Mouse (Mus musculus) embryonic facial prominence, embryonic 15.5 days (tissue): ENCODE measurements around the gene Nsd1. TPM values are rescaled to one million over a fixed set of nuclear protein-coding genes. Genes with fewer than 3 reads are reported as not detected.
"Not testable (repeated sequence)": the region's sequence is repeated elsewhere in the genome, so short reads cannot be mapped to it uniquely, and the experiment has no call there.

Experiments used
- ATAC-seq: fragments of 200-750 bp; cut with Nextera tagmentation; 2 replicates; pipeline ENCODE4 v1.8.0; 2017; ENCODE audit warnings: low read depth, moderate TSS enrichment; ENCODE audit not compliant: insufficient number of reproducible peaks, low FRiP score, low TSS enrichment
- H3K27ac ChIP-seq: fragments of 300-500 bp; sonication (generic); replicated peaks from 2 replicates; pipeline ENCODE4 v1.5.1; 2015; ENCODE audit warnings: mild to moderate bottlenecking, inconsistent platforms
- H3K27me3 ChIP-seq: fragments of 300-500 bp; sonication (generic); 2 replicates; pipeline ENCODE4 v1.6.1; 2015; ENCODE audit warnings: inconsistent platforms
- H3K36me3 ChIP-seq: fragments of 300-500 bp; sonication (generic); 2 replicates; pipeline ENCODE4 v1.6.1; 2015; ENCODE audit warnings: mild to moderate bottlenecking, inconsistent platforms
- H3K4me1 ChIP-seq: fragments of 300-500 bp; sonication (generic); 2 replicates; pipeline ENCODE4 v1.6.1; 2015; ENCODE audit warnings: inconsistent platforms
- H3K4me2 ChIP-seq: fragments of 300-500 bp; sonication (generic); replicated peaks from 2 replicates; pipeline ENCODE4 v1.6.1; 2015; ENCODE audit warnings: mild to moderate bottlenecking, inconsistent platforms
- H3K4me3 ChIP-seq: fragments of 300-500 bp; sonication (generic); replicated peaks from 2 replicates; pipeline ENCODE4 v1.5.1; 2015; ENCODE audit warnings: mild to moderate bottlenecking, inconsistent platforms
- H3K9ac ChIP-seq: fragments of 300-500 bp; sonication (generic); 2 replicates; pipeline ENCODE4 v1.6.1; 2015; ENCODE audit warnings: inconsistent platforms
- H3K9me3 ChIP-seq: fragments of 300-500 bp; sonication (generic); replicated peaks from 2 replicates; pipeline ENCODE4 v1.6.1; 2016; ENCODE audit warnings: inconsistent platforms
- WGBS: fragments of 180-500 bp; shearing (Covaris S2); methylation state at CpG from one replicate; pipeline ENCODE4 v1.1.7; 2015; 5-methylcytosine and 5-hydroxymethylcytosine counted together
- polyA plus RNA-seq: library from polyadenylated mRNA; unstranded; fragments of >200 nt; fragmentation: Nextera tagmentation; extraction: Ambion mirVana; gene quantifications from 2 replicates; pipeline ENCODE4 v1.2.1, GENCODE M21; 2015

Nsd1 gene
- polyA plus RNA-seq, 1 experiment from 2014 or later = 54.0 TPM

DNA sequence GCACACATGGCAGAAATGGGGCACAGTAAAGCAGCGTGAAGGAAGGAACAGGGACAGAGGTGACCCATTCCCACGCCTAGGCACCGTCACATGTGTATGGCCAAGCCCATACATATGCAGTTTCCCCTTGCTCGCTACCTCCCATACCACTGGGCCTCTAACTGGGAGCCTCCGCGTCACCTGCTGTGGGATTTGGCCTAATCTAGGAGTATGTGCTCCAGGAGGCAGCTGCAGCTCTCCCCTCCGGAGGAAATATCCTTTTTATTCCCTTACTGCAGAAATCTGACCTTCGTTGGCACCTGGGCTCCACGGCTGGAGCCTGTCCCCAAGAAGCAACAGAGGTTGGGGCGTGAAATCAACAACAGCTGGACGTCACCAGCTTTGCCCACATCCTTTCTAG lies 35.2 kb upstream of the Nsd1 start:
- 65% methylated on average over 11 of the region's 11 CpGs for WGBS
- Histone ChIP-seq H3K4me3 (no peak overlapping the region), H3K27ac (0 out of 2 replicates have a peak overlapping the region, but pooled peaks have one; percentile 1), H3K4me2 (no peak overlapping the region), H3K9me3 (no peaks in the 10 kb centered on the region), H3K36me3 (no peaks in the 10 kb centered on the region), H3K9ac (no peak overlapping the region), H3K4me1 (peaks cover 20% of the 10 kb centered on the region), H3K27me3 (no peaks in the 10 kb centered on the region)
- 0 out of 2 replicates have a peak, but pooled peaks have one; percentile 25 for ATAC-seq

DNA sequence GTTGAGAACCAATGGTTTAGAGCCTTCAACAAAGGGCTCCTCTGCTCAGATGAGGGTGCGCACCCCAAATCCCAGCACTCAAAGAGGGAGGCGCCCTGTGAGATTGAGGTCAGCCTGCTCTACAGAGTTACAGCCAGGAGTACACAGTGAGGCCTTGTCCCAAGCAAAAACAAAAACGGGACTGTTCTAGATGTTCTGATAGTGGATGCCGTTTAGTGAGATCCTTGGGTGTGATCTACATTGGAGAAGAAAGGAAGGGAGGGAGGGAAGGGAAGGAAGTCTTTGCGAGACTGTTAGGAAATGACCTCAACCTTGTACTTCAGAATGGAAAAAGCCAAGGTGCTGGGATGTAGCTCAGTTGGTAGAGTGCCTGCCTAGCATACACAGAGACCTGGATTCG lies 33.3 kb upstream of the Nsd1 start:
- H3K4me3 ChIP-seq = no peak overlapping the region
- H3K9me3 ChIP-seq = no peaks in the 10 kb centered on the region
- no peak overlapping the region for H3K27ac ChIP-seq
- no peak overlapping the region for H3K9ac ChIP-seq
- H3K4me1 ChIP-seq = peaks cover 12% of the 10 kb centered on the region
- no peak overlapping the region for H3K4me2 ChIP-seq
- H3K27me3 ChIP-seq = no peaks in the 10 kb centered on the region
- 82% methylated on average over 6 of the region's 6 CpGs for WGBS
- ATAC-seq = no peak
- no peaks in the 10 kb centered on the region for H3K36me3 ChIP-seq

DNA sequence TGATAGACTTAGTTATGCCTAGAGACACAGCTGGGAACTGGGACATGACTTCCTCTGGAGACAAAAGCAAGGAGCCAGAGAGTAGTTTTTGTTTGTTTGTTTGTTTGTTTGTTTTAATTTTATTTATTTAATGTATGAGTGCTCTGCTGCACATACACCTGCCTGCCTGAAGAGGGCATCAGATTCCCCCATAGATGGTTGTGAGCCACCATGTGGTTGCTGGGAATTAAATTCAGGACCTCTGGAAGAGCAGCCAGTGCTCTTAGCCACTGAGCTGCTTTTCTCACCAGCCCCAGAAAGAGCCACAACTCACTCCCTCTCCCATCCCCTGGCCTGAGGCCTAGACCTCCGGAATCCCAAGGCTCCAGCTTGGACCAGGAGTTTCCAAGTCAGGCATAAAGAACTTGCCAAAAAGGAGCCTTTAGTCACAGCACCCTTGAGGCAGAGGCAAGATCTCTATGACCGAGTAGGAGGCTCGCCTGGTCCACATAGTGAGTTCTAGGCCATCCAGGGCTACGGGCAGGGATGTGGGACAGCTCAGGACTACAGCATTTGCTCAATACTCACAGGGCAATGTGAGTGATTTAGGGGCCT lies 31.6 kb upstream of the Nsd1 start:
- Histone ChIP-seq H3K4me3 (no peak overlapping the region), H3K27me3 (no peaks in the 10 kb centered on the region), H3K4me2 (no peak overlapping the region), H3K9me3 (no peaks in the 10 kb centered on the region), H3K9ac (no peak overlapping the region), H3K4me1 (0 out of 2 replicates have a peak, but pooled peaks cover 3% of the 10 kb centered on the region), H3K27ac (0 out of 2 replicates have a peak overlapping the region, but pooled peaks have one; percentile 8), H3K36me3 (no peaks in the 10 kb centered on the region)
- 62% methylated on average over 4 of the region's 4 CpGs for WGBS
- ATAC-seq = no peak

DNA sequence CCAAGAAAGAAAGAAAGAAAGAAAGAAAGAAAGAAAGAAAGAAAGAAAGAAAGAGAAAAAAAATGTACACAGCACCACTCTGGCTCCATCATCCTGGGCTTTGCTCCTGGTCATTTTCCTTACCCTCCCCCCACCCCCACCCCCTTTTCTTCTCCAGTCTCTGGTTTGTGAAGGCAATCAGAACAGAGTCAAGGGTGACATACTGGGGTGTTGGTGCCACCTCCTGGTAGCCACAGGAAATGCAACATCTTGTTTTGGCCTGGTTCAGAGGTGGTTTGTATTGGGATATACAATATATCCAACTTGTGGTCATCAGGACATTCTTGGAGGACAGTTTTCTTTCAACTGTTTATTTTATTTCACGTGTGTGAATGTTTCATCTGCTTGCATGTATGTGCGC lies 31.0 kb upstream of the Nsd1 start:
- H3K36me3 ChIP-seq = no peaks in the 10 kb centered on the region
- H3K4me1 ChIP-seq = 0 out of 2 replicates have a peak, but pooled peaks cover 3% of the 10 kb centered on the region
- H3K9ac ChIP-seq = no peak overlapping the region
- WGBS = 31% methylated on average over 2 of the region's 2 CpGs
- no peak overlapping the region for H3K4me2 ChIP-seq
- no peaks in the 10 kb centered on the region for H3K9me3 ChIP-seq
- H3K27ac ChIP-seq = no peak overlapping the region
- H3K27me3 ChIP-seq = no peaks in the 10 kb centered on the region
- H3K4me3 ChIP-seq = no peak overlapping the region
- ATAC-seq = no peak

- Histone ChIP-seq H3K27ac (no peak overlapping the region), H3K4me3 (no peak overlapping the region), H3K9ac (no peak overlapping the region), H3K27me3 (no peaks in the 10 kb centered on the region), H3K4me1 (0 out of 2 replicates have a peak, but pooled peaks cover 3% of the 10 kb centered on the region), H3K36me3 (no peaks in the 10 kb centered on the region), H3K4me2 (no peak overlapping the region), H3K9me3 (no peaks in the 10 kb centered on the region)
- no peak for ATAC-seq
- WGBS = 90% methylated on average over 3 of the region's 3 CpGs
These were observed 30.0 kb upstream of the Nsd1 start for GRCm38 (mm10) chr13:55179591-55179990.

DNA sequence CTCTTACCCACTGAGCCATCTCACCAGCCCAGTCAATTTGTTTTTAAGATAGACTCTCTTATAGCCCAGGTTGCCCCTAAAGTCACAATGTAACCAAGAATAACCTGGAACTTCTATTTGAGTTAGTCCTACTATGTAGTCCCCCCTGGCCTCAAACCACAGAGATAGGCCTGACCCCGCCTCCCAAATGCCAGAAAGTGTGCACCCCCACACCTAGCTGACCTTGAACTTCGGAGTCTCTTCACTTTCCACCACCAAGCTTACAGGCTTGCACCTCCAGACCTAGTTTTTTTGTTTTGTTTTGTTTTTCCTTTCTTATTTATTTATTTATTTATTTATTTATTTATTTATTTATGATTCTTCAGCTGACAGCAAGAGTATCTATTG lies 27.8 kb upstream of the Nsd1 start:
- Histone ChIP-seq H3K4me2 (peak overlapping the region; percentile 60), H3K27ac (peak overlapping the region; percentile 90), H3K4me1 (0 out of 2 replicates have a peak, but pooled peaks cover 3% of the 10 kb centered on the region), H3K9ac (no peak overlapping the region), H3K27me3 (no peaks in the 10 kb centered on the region), H3K9me3 (no peaks in the 10 kb centered on the region), H3K4me3 (peak overlapping the region; percentile 40), H3K36me3 (no peaks in the 10 kb centered on the region)
- 69% methylated on average over 2 of the region's 2 CpGs for WGBS
- no peak for ATAC-seq

DNA sequence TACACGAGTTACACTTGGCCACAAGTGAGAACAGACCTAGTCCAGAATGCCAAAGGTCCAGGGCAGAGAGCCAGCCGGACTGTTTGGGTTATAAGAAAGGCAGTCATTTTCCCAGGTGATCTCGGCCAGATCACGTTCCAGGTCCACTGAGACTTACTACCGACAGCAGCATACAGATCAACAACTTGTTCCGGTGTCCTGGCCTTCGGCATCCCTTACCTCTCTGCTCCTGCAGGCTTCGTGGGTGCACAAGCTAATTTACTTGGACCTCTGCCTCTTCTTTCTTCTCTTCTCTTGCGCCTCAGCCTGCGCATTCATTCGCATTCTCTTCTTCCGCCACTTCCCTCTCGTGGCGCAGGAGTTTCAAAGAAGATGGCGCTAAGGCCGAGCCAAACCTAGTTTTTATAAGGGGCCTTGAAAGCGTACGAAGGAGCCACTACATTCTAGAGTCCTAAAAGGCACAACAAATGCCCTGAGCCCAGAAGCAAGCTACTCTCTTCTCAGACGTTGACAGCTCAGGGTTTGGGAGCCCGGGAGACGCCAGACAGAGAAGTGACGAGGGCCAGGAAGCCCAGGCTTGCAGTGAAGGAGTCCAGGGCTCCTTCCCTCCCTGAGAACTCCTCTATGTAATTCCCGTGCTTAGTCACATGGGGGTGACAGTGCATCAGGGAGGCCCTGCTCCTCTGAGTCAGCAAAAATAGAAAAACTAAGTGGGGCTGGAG lies 27.2 kb upstream of the Nsd1 start:
- peak overlapping the region; percentile 40 for H3K4me3 ChIP-seq
- 4% methylated on average over 23 of the region's 23 CpGs for WGBS
- H3K27ac ChIP-seq = peak overlapping the region; percentile 90
- H3K4me1 ChIP-seq = 0 out of 2 replicates have a peak, but pooled peaks cover 3% of the 10 kb centered on the region
- peak overlapping the region; percentile 60 for H3K4me2 ChIP-seq
- H3K9ac ChIP-seq = peak overlapping the region; percentile 28; the same call in 1 of the 2 replicates
- no peaks in the 10 kb centered on the region for H3K36me3 ChIP-seq
- H3K27me3 ChIP-seq = no peaks in the 10 kb centered on the region
- peak; percentile 91 for ATAC-seq
- no peaks in the 10 kb centered on the region for H3K9me3 ChIP-seq

GRCm38 (mm10) chr13:55183382-55183781 lies 26.2 kb upstream of the Nsd1 start:
- H3K27ac ChIP-seq = no peak overlapping the region
- WGBS = 78% methylated on average over 6 of the region's 6 CpGs
- H3K27me3 ChIP-seq = no peaks in the 10 kb centered on the region
- ATAC-seq = no peak
- H3K36me3 ChIP-seq = no peaks in the 10 kb centered on the region
- no peak overlapping the region for H3K9ac ChIP-seq
- H3K4me2 ChIP-seq = no peak overlapping the region
- H3K4me3 ChIP-seq = no peak overlapping the region
- no peaks in the 10 kb centered on the region for H3K9me3 ChIP-seq
- H3K4me1 ChIP-seq = 0 out of 2 replicates have a peak, but pooled peaks cover 3% of the 10 kb centered on the region

GRCm38 (mm10) chr13:55187062-55187461 lies 22.5 kb upstream of the Nsd1 start:
- ATAC-seq, H3K9ac ChIP-seq, H3K27me3 ChIP-seq, H3K27ac ChIP-seq, H3K36me3 ChIP-seq, H3K4me2 ChIP-seq, H3K9me3 ChIP-seq, H3K4me3 ChIP-seq: not testable (repeated sequence)
- H3K4me1 ChIP-seq = peaks cover 15% of the 10 kb centered on the region
- 44% methylated on average over 3 of the region's 9 CpGs for WGBS

DNA sequence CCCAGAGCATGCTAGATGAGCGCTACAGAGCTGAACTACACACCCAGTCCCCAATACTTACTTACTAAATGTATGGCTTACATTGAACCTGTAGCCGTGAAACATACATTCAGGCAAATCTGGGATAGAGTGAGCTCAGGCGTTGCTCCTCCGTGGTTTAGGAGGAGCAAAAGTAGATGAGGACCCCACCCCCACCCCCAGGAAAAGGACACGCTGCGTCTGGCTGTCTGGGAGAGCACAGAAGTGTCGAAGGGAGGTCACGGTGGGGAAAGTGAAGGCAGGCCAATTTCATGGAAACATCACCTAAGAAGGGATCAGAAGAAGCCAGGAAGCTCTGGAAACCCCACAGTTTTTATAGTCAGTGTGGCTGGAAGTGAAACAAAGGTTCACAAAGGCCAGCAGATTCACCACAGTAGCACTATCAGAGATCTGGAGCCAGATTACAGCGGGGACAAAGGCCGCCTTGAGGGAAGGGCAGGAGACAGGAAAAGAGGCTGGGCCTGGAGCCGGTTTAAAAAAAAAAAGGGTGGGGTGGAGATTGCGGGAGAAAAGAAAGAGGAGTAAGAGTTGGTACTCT lies 20.0 kb upstream of the Nsd1 start:
- H3K9ac ChIP-seq = peak overlapping the region; percentile 29; the same call in 1 of the 2 replicates
- H3K27ac ChIP-seq = peak overlapping the region; percentile 92
- H3K36me3 ChIP-seq = no peaks in the 10 kb centered on the region
- peaks cover 12% of the 10 kb centered on the region for H3K4me1 ChIP-seq
- ATAC-seq = no peak
- H3K27me3 ChIP-seq = no peaks in the 10 kb centered on the region
- 2% methylated on average over 12 of the region's 12 CpGs for WGBS
- no peaks in the 10 kb centered on the region for H3K9me3 ChIP-seq
- peak overlapping the region; percentile 51 for H3K4me3 ChIP-seq
- H3K4me2 ChIP-seq = peak overlapping the region; percentile 66

DNA sequence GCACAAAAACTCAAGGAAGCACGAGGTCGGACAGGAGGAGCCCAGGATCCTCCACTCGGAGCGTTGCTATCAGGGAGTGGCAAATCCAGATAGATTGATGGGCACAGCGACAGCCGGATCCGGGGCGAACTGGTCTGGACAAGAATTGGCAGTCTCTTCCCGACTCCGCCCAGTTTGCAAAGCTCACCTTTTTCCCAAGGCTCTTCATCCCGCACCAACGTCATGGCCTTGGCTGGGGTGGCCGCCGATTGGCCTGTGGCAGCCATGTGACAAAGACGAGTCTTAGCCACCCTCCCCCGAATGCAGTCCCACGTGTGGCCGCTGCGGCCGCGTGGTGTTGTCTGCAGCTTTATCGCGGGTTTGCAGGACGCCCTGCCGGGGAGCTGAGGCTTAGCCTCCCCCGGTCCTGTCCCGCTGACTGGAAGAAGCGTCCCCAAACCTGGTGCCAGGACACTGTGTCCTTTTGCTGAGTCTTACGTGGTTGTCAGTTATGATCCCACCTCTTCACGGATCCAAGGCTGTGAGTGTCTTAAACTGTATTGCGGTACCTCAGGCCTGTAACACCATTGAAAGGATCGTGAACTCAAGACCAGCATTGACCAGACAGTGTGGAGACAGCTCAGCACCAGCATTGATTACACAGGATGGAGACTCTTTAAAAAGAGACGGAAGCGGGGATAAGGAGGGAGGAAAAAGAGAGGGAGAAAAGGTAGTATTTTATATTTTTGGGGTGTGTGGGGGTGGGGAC lies 19.3 kb upstream of the Nsd1 start:
- Histone ChIP-seq H3K4me2 (peak overlapping the region; percentile 66), H3K36me3 (no peaks in the 10 kb centered on the region), H3K27me3 (no peaks in the 10 kb centered on the region), H3K9ac (peak overlapping the region; percentile 39), H3K27ac (peak overlapping the region; percentile 92), H3K9me3 (no peaks in the 10 kb centered on the region), H3K4me1 (peaks cover 12% of the 10 kb centered on the region), H3K4me3 (peak overlapping the region; percentile 51)
- ATAC-seq = peak; percentile 99
- 2% methylated on average over 34 of the region's 34 CpGs for WGBS
